Mouse (Mus musculus) bone marrow, adult 2 months (tissue): Measurements from ENCODE around the gene Lcor. TPM values are rescaled to one million over a fixed set of nuclear protein-coding genes. Genes with fewer than 3 reads are reported as not detected.

Experiments used
- H3K27ac ChIP-seq: fragments of 200-500 bp; 2 replicates; pipeline ENCODE4 v1.5.1; 2012; ENCODE audit warnings: low read depth, mild to moderate bottlenecking, control low read depth, inconsistent platforms, low read length; ENCODE audit not compliant: control insufficient read depth, poor library complexity, insufficient read depth
- H3K4me1 ChIP-seq: fragments of 200-500 bp; 2 replicates; pipeline ENCODE4 v1.6.1; 2011; ENCODE audit warnings: low read length; ENCODE audit not compliant: control insufficient read depth, insufficient read depth
- H3K4me3 ChIP-seq: fragments of 200-500 bp; replicated peaks from 2 replicates; pipeline ENCODE3; 2011; ENCODE audit warnings: mild to moderate bottlenecking, low read depth, low read length, control low read depth; ENCODE audit not compliant: control insufficient read depth
- CTCF ChIP-seq: fragments of 200-500 bp; IDR thresholded peaks from 2 replicates; pipeline ENCODE4 v1.5.1; 2011; ENCODE audit warnings: low read length, control low read depth; ENCODE audit not compliant: control insufficient read depth, insufficient read depth
- POLR2A ChIP-seq: fragments of 200-500 bp; IDR thresholded peaks from 2 replicates; pipeline ENCODE4 v1.6.1; 2011; ENCODE audit warnings: low read depth, mild to moderate bottlenecking, control low read depth, low read length, borderline replicate concordance; ENCODE audit not compliant: control insufficient read depth
- WGBS: fragments of 180-500 bp; shearing (Covaris S2); methylation state at CpG from one replicate; pipeline ENCODE4 v1.1.7; 2018; 5-methylcytosine and 5-hydroxymethylcytosine counted together
- polyA plus RNA-seq: library from polyadenylated mRNA; stranded (reverse); fragments of >200 nt; gene quantifications from 2 replicates; pipeline ENCODE4 v1.2.4, GENCODE M21; 2011; ENCODE audit warnings: low replicate concordance; ENCODE audit not compliant: missing spikeins, insufficient read depth, insufficient read length

The Lcor gene
- polyA plus RNA-seq, 1 experiment: 7.5 TPM

DNA sequence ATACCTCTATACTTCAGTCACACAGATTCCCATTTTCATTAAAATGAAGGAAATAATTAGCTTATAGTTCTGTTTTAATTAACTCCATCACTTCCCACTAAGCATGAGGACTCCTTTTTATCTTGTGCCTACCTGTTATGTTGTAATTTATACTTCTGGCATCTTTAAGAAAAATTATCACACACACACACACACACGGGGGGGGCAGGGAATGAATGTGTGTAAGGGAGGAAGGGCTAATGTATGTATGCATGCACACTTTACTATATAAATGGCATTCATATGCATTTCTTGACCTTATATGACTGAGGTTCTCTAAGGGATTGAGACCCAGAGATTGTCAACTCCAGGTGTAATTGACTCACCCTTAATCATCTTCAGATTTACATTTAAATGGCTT lies 33.1 kb downstream of the Lcor start:
- Histone ChIP-seq H3K4me1 (peaks cover 1% of the 10 kb centered on the region), H3K4me3 (no peak overlapping the region), H3K27ac (no peak overlapping the region)
- WGBS: 53% methylated on average over 1 of the region's 1 CpGs
- no peak for TF ChIP-seq CTCF
- no peak for TF ChIP-seq POLR2A

DNA sequence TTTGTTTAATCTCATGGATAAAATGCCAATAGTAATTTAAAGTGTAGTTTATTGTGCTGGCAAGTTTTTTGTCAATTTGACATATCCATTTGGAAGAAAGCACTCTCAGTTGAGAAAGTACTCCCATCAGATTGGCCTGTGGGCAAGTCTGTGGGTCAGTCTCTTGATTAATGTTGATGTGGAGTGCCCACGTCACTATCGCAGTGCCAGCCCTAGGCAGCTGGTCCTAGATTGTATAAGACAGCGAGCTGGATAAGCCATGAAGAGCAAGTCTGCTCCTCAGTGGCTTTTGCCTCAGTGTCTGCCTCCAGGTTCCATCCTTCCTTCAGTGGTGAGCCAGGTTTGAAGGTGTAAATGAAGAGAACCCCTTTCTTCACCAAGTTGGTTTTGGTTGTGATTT lies 34.6 kb downstream of the Lcor start:
- no peak overlapping the region for H3K4me3 ChIP-seq
- no peak overlapping the region for H3K27ac ChIP-seq
- TF ChIP-seq CTCF (no peak), POLR2A (no peak)
- 75% methylated on average over 3 of the region's 3 CpGs for WGBS
- peaks cover 1% of the 10 kb centered on the region for H3K4me1 ChIP-seq

DNA sequence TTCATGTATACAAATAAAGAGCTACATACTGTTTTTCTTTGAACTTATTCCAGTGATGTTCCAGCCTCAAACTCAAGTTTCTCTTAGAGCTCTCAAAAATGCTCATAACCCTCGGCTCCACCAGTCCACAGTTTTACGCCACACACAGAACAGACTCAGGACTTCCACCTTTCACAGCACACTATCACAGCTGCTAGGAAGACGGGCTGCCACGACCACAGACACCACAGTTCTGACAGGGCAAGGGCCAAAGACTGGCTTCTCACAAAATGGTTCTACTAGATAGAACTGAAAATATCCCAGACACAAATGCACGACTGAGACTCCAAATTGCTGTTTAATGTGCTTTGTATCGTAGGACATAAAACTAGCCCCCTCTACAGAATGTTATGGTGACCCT lies 36.7 kb downstream of the Lcor start:
- peaks cover 1% of the 10 kb centered on the region for H3K4me1 ChIP-seq
- TF ChIP-seq CTCF (no peak), POLR2A (no peak)
- WGBS: 32% methylated on average over 6 of the region's 6 CpGs

DNA sequence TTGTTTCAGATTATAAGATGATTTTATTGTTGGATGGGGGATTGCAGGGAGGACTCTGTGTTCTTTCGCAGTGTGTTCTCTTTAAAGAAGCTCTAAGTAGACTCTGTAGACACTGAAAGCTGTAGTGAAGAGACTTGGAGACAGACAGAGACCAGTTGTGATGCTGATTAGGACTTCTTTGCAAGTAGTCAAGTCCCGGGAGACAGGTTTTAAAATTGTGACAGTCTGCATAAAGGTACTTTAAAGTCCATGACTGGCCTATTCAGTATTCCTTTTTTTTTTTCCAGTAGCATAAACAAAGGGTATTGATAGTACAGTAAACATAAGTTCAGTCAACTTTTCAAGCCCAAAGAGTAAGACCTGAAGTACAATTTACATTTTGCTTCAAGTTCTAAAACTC lies 39.8 kb downstream of the Lcor start:
- Histone ChIP-seq H3K4me1 (no peaks in the 10 kb centered on the region; the same call in 1 of the 2 replicates), H3K27ac (no peak overlapping the region), H3K4me3 (no peak overlapping the region)
- TF ChIP-seq POLR2A (no peak), CTCF (no peak)
- WGBS: 82% methylated on average over 2 of the region's 2 CpGs

More for the DNA sequence above, 36.7 kb downstream of the Lcor start:
- Histone ChIP-seq H3K27ac (no peak overlapping the region), H3K4me3 (no peak overlapping the region)

DNA sequence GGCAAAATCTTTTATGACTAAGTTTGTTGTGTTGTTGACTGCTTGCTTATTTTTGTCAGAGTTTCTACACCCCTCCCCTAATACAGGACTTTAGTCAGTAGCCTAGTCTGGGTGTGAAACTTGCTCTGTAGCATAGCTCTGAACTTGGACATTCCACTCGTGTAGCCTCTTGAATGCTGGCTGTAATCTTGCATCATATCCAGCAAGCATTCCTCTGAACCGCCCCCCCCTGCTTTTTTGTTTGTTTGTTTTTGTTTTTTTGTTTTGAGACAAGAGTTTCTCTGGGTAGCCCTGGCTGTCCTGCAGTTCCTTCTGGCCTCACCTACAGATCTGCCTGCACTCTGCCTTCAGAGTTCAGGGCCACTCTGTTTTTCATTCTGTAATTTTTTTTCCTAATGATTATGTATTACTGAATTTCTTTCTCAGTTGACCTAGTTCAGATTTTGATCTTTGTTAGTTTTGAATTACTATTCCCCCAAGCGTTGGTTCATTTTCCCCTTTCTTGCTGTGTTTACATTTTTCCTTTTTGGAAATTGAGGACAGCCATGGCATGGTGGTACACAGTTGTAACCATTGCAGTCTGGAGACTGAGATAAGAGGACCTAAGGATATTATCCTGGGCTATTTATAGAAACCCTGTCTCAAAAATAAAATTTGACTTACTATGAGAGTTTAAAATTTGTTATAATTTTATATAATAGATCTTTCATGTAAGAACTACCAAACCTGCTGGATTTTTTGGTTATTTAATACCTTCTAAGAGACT lies 41.5 kb downstream of the Lcor start:
- H3K4me1 ChIP-seq: no peaks in the 10 kb centered on the region; the same call in 1 of the 2 replicates
- 74% methylated on average over 3 of the region's 3 CpGs for WGBS

DNA sequence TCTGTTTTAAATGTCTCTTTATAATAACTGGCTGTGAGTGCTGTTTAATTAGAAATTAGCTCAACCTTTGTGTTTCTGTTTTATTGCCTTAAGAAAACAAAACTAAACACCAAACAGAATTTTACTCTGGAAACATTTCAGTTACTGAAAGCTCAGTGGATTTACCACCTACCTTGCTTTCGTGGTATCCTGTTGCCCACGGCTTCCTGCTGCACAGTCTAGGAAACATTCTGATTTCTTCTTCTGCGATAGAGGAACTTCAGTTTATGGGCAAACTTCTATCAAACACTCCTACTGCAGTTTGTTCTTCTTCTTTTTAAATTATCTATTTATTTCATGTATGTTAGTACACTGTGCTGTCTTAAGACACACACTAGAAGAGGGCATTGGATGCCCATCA lies 46.7 kb downstream of the Lcor start:
- 13% methylated on average over 3 of the region's 3 CpGs for WGBS

More for the DNA sequence above, 41.5 kb downstream of the Lcor start:
- Histone ChIP-seq H3K4me3 (no peak overlapping the region), H3K27ac (no peak overlapping the region)
- TF ChIP-seq POLR2A: no peak
- TF ChIP-seq CTCF: no peak

DNA sequence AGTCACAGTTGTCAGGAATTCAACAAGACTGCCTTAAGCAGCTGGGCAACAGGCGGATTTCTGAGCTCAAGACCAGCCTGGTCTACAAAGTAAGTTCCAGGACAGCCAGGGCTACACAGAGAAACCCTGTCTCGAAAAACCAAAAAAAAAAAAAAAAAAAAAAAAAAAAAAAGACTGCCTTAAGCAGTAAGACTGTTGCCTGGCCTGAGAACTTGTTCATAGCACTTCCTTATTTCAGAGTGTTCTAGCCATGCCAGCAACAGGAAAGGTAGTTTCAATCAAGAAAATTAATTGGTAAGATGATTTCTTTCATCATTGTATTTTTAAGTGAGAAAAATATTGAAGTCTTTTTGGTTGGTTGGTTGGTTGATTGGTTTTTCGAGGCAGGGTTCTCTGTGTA lies 51.6 kb downstream of the Lcor start:
- 82% methylated on average over 3 of the region's 3 CpGs for WGBS
- Histone ChIP-seq H3K27ac (no peak overlapping the region), H3K4me1 (no peaks in the 10 kb centered on the region), H3K4me3 (no peak overlapping the region)
- TF ChIP-seq CTCF: no peak
- no peak for TF ChIP-seq POLR2A

More for the DNA sequence above, 46.7 kb downstream of the Lcor start:
- Histone ChIP-seq H3K4me1 (no peaks in the 10 kb centered on the region; the same call in 1 of the 2 replicates), H3K4me3 (no peak overlapping the region), H3K27ac (no peak overlapping the region)
- TF ChIP-seq CTCF (no peak), POLR2A (no peak)

DNA sequence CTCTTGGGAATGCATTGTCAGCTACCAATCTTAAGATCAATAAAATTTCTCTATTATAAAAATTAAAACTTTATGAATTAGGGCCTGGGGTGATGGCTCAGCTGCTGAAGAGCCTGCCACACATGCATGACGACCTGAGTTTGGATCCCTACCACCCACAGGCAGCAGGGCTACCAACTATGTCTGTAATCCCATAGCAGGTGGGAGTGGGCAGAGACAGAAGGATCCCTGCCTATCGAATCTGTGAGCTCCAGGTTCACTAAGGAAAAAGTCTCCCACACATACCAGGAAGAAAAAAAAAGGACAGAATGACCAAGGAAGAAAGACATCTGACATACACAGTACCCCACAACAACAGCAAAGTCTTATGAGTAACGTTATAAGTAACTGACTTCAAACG lies 74.5 kb downstream of the Lcor start:
- TF ChIP-seq POLR2A (no peak), CTCF (no peak)
- H3K27ac ChIP-seq: no peak overlapping the region
- no peaks in the 10 kb centered on the region; the same call in 1 of the 2 replicates for H3K4me1 ChIP-seq
- 85% methylated on average over 4 of the region's 4 CpGs for WGBS
- no peak overlapping the region for H3K4me3 ChIP-seq

DNA sequence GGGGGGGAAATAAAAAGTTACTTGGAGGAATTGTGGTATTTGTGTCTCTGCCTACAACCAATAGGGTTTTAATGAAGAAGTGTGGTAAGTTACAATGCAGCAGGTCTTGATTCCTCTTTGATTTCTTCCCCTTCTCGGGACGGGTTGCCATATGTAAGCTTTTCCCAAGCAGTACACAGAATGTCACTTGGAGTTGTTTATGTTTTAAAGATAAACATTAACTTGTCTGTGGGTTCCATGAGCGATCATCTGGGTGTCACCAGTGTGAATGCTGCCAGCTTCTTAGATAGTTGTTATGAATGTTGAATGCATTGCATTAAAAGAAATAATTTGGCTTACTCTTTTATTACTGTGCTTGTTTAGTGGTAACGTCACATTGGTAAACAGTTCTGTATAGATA lies 75.1 kb downstream of the Lcor start:
- Histone ChIP-seq H3K27ac (no peak overlapping the region), H3K4me1 (no peaks in the 10 kb centered on the region; the same call in 1 of the 2 replicates), H3K4me3 (no peak overlapping the region)
- WGBS: 88% methylated on average over 4 of the region's 4 CpGs
- TF ChIP-seq CTCF (no peak), POLR2A (no peak)
